Mouse (Mus musculus) cerebral cortex, adult 2 months (tissue): Measurements from ENCODE around the gene Aqp8.

Experiments
- WGBS: fragments of 180-500 bp; shearing (Covaris S2); methylation state at CpG from one replicate; pipeline ENCODE4 v1.1.7; 2018; 5-methylcytosine and 5-hydroxymethylcytosine counted together

The Aqp8 gene

DNA sequence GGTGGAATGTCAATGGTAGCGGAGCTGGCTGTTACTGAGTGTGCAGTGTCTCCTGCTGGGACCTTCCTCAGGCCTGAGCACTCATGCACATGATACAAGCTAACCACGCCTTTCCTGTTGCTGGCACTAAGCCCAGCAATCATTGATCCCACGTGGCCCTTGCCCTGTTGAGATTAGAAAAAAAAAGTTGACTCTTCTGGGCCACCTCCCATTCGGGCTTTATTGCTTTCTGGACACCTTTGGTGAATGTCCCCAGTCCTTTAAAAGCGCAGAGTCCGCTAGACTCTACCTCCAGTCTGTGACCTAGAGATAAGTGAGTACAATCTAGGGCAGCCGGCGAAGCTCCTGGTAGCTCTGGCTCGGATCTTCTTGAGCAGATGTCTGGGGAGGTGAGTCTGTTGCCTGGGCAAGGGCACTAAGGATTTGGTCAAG lies at the start of gene Aqp8:
Gene Aqp8, plus strand, starts transcription at position 222 of the 432 bp plus-strand sequence.
- WGBS, result 71% methylated on average over 9 of the region's 9 CpGs

DNA sequence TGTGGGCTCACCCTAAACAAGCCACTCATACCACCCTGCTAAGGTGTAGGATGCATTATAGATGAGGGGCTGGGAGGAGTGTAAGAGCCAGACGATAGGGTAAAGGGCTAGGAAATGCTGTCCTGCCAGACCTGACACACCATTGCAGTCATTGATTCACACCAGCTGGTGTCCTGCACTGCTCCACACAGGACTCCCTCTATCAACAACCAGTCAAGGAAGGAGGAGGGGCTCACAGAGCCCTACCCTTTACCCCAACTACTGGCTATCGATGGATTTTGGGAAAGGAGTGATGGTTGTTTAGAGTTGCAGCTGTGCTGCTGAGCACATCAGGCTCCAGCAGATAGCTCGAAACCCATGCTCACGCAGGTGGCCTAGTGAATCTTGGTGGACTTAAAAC lies 45.3 kb upstream of the Aqp8 start:
- WGBS, result 84% methylated on average over 4 of the region's 4 CpGs

DNA sequence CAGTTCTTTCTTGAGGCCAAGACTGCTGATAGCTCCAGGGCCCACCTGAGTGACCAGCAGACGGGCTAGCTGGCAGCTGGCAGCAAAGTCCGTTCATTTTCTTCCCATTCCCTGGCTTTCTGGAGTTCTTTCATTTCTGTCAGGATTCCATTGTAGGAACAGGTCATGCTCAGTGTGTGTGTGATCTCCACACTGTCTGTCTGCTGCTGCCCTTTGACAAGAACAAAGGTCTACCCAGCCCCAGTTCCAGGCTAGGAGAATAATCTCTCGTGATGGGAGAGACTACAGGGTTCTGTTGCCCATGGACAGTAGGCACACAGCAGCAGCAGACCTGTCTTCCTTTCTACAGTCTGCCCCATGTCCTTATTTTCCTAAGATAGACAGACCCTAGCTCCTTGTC lies 44.4 kb upstream of the Aqp8 start:
- 84% methylated on average over 3 of the region's 3 CpGs for WGBS

DNA sequence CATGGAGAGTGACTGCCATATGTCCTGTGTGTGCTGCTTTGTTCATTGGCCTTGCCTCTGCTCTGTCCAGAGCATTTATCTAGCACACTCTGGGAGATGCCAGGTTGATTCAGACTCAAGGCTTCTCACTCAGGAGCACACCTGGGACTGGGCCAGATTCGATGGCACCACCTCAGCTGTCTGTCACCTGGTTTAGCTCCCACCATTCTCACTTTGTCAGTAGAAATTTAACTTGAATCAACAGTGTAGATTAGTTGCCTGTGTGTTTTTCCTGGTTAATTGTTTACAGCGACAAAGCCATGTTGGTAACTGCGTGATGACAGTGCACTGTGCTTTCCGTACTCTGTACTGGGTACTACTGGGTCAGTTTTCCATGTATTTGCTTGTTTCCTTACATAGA lies 42.1 kb upstream of the Aqp8 start:
- 91% methylated on average over 4 of the region's 4 CpGs for WGBS

DNA sequence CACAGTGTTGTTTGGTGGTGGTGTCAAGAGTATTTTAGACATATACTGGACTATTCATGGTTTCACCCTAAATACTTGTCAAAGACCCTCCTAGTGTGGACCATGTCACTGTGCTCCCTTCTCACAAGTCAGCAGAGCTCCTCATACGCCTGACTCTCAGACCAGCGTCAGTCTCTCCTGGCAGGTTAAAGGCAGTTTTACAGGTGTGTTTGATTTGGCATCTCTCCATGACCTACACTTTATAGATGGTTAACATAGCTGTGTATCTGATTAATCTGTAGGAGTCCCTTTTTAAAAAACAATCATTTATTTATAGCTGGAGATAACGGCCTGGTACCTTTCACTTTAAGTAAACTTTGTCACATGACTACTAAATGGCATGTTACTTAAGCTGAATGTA lies 40.1 kb upstream of the Aqp8 start:
- WGBS, result 92% methylated on average over 3 of the region's 3 CpGs

DNA sequence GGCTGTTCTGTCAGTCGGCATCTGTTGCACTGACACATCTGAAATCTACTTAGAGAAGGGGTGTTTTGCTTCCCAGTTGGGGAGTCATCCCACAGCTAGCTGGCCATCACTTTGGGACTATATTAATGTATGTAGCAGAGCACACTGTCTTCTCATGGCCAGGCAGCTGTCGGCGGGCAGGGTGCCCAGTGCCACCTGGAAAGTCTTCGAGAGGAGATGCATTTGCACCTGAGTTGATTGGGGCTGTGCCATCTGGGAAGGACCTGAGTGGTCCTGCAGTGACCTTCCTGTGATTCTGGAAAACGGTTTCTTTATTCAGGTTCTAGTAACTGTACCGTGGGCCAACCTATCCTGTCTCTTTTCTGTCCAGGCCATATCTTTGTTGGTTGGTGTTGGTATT lies 37.8 kb upstream of the Aqp8 start:
- WGBS, result 95% methylated on average over 6 of the region's 6 CpGs

DNA sequence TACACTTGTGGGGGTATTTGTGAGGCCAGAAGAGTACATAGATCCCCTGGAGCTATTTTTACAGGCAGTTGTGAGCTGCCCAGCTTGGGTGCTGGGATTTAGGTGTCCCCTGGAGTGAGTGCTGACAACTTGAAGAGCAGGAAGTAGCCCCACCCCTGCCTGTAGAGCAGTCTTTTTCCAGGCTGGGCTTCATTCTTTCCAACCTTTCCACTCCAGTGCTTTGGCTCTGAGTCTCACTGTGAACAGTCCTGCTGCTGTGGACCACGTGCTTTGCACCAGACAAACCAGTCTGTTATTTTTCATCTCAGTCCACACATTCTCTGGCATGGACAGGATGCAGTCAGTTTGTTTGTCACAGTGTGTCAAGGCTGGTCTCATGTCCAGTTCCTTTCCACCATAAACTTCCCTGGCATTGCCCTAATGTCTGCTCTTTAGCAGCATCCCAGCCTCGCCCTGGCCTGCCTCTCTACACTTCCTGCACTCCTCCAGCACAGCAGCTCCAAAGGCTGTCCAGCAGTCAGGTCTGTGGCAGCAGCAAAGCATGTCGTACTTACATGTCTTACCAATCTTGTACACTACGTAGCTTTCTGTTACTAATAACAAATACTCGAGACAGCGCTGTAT lies 36.8 kb upstream of the Aqp8 start:
- WGBS, result 85% methylated on average over 6 of the region's 6 CpGs

DNA sequence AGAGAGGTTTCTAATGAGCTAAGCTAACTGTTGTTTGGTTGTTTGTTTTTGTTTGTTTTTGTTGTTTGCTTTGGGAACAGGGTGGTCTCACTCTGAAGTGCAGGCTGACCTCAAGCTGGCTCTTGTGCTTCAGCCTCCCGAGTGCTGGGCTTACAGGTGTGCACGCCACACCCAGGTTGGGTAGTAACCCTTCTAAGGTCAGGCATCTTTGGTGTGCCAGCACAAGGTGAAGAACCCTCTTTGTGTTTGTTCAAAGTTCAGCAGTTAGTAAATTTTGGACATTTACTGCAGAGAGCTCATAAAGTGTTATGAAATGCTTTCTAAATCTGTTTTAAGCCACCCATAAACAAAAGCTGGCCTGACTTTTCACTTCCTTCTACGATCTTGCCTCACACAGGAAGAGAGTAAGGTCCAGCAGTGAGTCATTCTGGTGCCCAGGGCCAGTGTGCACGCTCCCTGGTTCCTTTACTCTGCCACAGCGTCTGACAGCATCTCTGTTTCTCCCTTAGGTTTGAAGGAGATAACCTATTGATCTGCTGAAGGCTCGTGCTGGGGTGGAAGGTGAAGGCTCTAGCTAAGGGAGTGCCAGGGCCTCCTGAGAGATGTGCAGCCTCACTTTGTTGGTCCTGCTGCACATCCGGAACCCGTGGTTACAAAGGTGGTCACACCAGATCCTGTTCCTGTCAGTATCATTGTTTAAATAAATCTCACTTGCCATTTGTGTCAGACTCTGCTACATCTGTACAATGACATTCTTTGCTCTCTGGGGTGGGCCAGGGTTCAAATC lies 32.3 kb upstream of the Aqp8 start:
- WGBS, result 83% methylated on average over 8 of the region's 8 CpGs

DNA sequence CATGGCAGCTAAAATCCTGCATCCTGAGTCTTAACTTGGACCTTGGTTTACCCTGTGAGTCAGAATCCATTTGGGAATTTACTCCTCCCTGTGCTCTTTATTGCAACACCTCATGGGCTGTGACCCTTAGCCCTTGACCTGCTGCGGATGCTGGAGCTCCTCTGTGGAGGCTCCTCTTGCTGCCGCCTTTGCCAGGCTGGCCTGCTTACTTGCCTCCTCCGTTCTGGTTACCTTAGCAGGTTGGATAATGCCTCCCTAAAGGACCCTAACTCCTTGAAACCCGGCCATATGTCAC lies 31.7 kb upstream of the Aqp8 start:
- 91% methylated on average over 4 of the region's 4 CpGs for WGBS

DNA sequence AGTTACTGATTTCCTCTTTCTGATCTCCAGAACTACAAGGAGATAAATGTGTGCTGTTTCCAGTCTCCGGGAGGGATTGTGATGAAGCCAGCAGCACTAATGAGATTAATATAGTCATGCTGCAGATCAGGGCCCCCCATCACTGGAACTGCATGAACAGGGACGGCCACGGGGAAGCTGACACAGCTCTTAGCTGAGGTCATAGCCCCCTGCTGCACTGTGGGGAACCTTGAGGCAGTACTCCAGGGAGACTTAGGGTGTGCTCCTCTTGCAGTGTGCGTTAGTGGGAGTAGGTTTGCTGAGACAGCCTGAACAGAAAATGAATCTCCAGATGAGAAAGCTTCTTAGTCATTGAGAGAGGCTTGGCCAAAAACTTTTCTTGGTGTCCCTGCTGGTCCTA lies 30.9 kb upstream of the Aqp8 start:
- 76% methylated on average over 4 of the region's 4 CpGs for WGBS

DNA sequence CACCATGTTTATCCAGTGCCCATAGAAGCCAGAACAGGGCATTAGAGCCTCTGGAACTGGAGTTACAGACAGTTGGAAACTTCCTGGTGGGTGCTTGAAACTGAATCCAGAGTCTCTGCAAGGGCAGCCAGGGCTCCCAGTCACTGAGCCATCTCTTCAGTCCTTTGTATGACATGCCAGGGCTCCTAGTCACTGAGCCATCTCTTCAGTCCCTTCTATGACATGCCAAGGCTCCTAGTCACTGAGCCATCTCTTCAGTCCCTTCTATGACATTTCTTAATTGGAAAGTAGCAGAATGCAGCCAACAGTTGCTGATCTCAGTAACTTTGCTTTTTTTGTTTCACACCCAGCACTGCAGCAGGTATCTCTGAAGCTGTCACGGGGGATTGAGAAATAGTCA lies 20.0 kb upstream of the Aqp8 start:
- WGBS, result 76% methylated on average over 1 of the region's 1 CpGs

DNA sequence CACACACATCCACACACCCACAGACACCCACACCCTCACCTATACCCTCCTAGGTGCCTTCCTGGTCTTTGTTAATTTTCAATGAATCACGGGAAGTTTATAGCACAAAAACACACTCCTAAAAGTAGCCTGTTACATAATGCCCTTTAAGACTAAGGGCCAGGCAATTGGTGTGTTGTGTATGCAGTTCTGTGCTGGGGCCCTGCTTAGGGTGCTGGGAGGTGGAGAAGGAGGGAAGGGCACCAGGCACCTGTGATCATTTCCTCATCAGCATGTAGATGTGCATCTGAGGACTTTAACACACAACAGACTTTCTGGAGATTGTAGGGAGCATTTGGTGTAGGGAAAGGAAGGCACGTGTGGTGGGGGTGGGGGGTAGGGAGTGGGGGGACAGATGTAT lies 13.3 kb upstream of the Aqp8 start:
- WGBS, result 75% methylated on average over 2 of the region's 2 CpGs

DNA sequence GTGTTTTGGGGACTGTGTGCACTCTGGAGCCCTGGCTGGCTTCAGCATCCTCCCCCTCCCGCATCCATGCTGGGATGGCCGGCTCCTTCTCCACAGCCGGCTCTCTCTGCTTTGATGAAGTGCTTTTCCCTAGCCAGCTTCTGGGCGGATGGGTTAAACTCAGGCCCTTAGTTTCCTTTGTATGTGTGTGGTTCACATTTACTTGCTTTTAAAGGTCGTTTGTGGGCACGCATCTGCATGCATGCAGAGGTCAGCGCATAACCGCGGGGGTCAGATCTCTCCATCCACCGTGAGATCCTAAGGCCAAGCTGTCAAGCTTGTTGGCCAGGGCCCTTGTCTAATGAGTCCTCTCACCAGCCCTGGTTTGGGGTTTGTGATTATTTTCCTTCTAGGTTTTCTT lies 12.4 kb upstream of the Aqp8 start:
- 74% methylated on average over 10 of the region's 10 CpGs for WGBS

DNA sequence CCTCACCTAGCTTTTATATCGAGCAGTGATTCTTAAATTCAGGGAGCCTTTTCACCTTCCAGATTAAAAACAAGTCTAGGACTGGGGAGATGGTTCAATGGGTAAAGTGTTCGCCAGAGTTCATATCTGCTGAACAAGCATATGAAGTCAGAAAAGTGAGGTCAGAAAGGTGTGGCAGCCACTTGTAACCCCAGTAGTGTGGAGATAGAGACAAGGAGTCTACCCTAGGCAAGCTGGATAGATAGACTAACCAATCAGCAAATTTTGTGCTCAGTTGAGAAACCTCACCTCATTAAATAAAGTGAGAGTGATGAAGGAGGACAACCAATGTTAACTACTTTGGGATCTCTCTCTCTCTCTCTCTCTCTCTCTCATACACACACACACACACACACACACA lies 11.6 kb upstream of the Aqp8 start:
- WGBS, result 93% methylated on average over 2 of the region's 2 CpGs

DNA sequence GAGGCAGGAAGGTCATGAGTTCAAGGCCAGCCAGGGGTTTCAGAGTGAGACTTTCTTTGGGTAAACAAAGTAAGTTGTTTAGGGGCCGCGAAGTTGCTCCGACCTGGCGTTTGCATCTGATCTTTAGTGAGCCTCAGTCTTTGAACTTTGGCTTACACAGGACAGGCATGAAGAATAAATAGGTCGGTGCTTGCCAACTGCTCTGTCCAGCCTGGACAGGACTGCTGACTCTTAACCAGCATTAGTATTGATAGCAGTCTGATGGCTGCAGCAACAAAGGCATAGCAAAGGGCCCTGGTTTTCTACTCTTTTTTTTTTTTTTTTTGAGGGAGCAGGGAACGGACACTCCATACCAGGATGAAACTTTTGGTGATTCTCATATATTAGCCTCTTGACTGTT lies 9.5 kb upstream of the Aqp8 start:
- WGBS, result 70% methylated on average over 6 of the region's 6 CpGs

DNA sequence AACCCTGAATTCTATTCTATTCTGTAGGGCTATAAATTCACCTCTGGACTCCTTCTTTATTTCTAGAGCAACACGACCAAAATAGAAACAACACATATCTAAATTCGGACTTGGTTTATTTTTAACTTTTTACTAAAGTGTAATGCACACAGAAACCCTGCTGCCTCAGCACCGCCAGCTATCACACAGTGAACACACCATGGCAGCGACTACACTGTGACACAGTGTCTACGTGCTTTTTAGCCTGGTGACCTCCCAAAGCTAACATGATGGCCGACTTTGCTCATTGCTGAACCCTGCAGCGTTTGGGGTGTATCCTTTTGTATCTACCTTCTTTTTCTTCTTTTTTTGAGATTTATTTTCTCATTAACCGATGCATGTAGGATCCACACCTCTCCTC lies 9.0 kb upstream of the Aqp8 start:
- 81% methylated on average over 8 of the region's 8 CpGs for WGBS

DNA sequence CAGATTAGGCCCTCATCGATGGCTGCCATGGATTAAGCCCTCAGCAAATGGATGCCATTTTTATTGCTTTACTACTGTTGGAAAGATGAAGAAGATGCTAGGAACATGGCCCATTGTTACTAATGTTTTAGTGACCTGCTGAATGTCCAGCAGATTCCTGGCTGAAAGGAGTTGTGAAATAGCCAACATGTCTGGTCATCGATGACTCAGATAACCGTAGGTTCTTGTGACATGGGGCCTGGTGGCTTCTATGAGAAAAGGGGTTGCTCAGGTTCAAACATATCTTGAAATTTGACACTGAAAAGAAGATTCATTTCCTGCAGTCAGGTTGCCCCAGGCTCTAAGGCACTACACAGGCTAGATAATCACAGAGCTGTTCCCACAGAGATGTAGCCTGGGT lies 7.0 kb upstream of the Aqp8 start:
- WGBS, result 93% methylated on average over 3 of the region's 3 CpGs

DNA sequence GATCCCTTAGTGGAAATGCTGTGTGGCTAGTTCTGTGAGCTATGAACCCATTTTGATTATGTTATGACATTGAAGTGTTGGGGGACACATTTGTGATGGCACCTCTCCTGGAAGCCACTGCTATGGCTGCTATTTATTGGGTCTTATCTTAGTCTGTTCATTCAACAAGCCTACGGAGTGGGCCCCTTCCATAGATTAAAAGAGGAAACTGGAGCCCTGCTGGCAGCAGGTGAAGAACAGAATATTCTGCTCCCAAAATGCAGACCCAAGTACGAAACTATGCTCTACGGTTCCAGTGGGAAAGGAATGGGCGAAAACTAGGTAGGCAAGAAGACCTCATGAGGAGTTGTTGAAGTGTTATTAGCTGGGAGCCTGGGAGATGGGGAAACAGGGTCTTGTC lies 3.8 kb upstream of the Aqp8 start:
- 94% methylated on average over 4 of the region's 4 CpGs for WGBS

DNA sequence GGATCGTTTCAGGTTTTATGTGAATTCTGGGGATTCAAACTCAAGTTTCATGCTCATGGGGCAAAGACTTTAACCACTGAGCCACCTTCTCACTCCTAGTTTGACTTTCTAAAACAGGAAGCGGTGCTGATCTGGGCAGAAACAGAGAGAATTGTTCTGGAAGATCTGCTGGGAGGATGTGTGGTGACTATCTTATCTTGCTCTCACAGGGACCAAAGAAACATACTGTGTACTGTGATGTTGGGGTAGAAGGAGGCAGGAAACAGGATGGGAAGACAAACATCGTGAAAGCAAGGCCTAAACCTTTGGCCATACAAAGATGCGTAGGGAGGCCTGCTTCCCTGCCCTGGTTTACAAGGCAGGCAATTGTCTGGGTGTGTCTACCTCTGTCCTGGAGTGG lies 2.8 kb upstream of the Aqp8 start:
- WGBS, result 91% methylated on average over 4 of the region's 4 CpGs

DNA sequence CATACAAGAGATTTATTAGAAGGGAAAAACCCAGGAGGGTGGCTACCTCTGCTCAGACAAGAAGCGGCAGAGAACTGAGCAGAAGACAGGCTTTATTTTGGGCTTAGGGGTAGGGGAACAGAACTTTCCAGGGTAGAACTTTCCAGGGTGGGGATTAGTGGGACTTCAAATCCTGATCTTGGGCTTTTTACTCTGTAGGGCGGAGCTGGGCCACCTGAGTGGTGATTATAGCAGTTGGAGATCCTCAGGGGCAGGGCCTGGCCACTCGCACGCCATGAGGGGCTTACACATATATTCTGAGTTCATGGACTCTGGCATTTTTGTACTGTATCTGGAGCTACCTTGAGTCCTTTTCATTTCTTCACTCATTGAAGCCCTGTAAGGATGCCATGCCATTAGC lies 775 bp upstream of the Aqp8 start:
- WGBS, result 93% methylated on average over 4 of the region's 4 CpGs

DNA sequence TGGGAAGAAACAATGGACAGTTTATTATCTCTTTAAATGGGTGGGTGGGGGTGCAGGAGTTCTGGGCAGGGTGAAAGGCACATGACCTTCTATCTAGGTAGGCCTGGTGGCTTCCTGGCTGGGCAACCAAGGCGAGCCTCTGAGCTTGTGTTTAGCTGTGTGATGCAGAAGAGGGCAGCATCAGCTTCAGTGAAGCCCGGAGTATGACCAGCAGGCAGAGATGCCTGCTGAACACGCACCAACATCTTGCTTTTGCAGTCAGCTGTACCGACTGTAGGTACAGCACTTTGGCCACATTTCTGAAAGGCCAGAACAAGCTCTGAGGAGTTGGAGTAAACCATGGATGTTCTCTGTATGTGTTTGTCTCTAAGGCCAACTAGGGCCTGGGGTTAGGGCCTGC lies 1.5 kb downstream of the Aqp8 start:
- 92% methylated on average over 4 of the region's 4 CpGs for WGBS

DNA sequence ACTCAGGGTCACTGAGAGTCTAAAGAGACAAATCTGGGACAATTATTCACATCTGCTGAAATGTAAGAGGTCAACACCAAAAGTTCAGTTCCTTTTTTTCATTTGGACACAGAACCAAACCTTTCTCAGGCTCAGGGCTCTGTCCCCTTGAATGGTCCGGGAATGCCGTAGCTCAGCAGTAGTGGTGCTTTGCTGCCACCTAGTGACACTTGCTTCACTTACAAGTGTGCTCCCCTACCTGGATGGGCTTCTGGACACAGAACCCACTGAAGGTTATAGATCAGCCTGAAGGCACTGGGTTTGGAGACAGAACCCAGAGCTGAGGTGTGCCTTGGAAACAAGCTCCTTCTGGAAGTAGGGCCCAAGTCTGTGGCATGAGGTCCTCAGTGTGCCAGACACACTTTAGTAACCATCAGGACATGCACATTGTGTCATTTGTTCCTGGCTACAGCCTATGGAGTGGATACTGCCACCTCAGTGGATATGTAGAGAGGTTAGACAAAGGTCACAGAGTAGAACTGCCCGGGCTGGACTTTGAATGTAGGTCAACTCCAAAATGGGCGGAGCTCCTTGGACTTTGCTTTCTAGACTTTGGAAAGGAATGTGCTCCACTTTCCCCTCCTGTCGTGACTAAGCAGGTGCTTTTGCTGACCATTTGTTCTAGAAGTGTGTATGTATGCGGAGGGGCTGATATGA lies 3.7 kb downstream of the Aqp8 start:
- 38% methylated on average over 6 of the region's 6 CpGs for WGBS

DNA sequence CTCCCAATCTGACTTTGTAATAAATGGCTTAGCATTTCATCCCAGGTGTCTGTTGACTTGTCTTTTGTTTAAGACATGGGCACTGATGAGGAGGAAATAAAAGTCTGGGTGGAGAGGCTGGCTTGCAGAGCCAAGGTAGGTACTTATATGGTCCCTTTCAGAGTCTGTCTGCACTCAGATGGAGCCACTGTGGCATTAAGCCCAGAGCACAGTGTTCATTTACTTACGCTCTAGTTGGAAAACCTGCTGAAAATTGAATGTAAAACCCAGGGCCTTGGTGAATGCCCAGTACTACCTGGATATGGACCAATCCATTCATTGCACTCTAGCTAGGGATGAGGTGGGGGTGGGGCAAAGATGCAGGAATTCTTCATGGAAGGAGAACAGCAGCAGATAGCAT lies 5.9 kb downstream of the Aqp8 start:
- 88% methylated on average over 1 of the region's 1 CpGs for WGBS
